In genomic region chr4:118359211-118359895, GRCm38 (mm10) we compare ENCODE assay signal across 9 mouse cellular contexts. TPM values are rescaled to one million over a fixed set of nuclear protein-coding genes. Genes with fewer than 3 reads are reported as not detected.
DNase-seq lines count a peak whose midpoint lies in the region; ATAC-seq lines count a peak whose summit lies in the region.
"Had no signal": no experiment of that assay in that cellular context is flagged by ENCODE, and none has a peak within 500 bp of the region (broad histone marks: within the 10 kb centered on the region; RNA-seq: fewer than 3 reads in every experiment).

No protein-coding gene starts in this region.

- H3K27ac ChIP-seq in heart, embryonic 13.5 days (replicated peaks) = peak overlapping the region; percentile 87
- peak overlapping the region; percentile 87 for H3K27ac ChIP-seq in midbrain, embryonic 16.5 days (ENCODE audit: low read length)

- WGBS in heart, embryonic 13.5 days = 14% methylated on average over 21 of the region's 21 CpGs
- WGBS in midbrain, embryonic 16.5 days = 12% methylated on average over 21 of the region's 21 CpGs

- peak overlapping the region; percentile 81 for H3K4me3 ChIP-seq in heart, embryonic 13.5 days
- peak overlapping the region; percentile 55 for H3K4me3 ChIP-seq in midbrain, embryonic 16.5 days (ENCODE audit: low read depth, low read length)

- intact Hi-C loops in heart, postnatal 10 days (cut with DNase I) = no loop called here

- H3K36me3 ChIP-seq in heart, embryonic 13.5 days = peaks cover 31% of the 10 kb centered on the region
- H3K36me3 ChIP-seq in midbrain, embryonic 16.5 days (ENCODE audit: control insufficient read depth, insufficient read depth, low read length) = peaks cover 13% of the 10 kb centered on the region

- peaks cover 5% of the 10 kb centered on the region; the same call in 1 of the 2 replicates for H3K9me3 ChIP-seq in heart, embryonic 13.5 days
- H3K9me3 ChIP-seq in midbrain, embryonic 16.5 days (replicated peaks; ENCODE audit: control insufficient read depth, low read length, poor library complexity, severe bottlenecking) = no peaks in the 10 kb centered on the region

- peaks cover 14% of the 10 kb centered on the region for H3K4me1 ChIP-seq in heart, embryonic 13.5 days
- peaks cover 11% of the 10 kb centered on the region for H3K4me1 ChIP-seq in midbrain, embryonic 16.5 days (ENCODE audit: control insufficient read depth, insufficient read depth, low read length)

- peak overlapping the region; percentile 97 for H3K4me2 ChIP-seq in heart, embryonic 13.5 days
- H3K4me2 ChIP-seq in midbrain, embryonic 16.5 days (ENCODE audit: low read length) = peak overlapping the region; percentile 78

- peak overlapping the region; percentile 93 for H3K9ac ChIP-seq in heart, embryonic 13.5 days
- peak overlapping the region; percentile 86 for H3K9ac ChIP-seq in midbrain, embryonic 16.5 days (ENCODE audit: low read depth, low read length)

- ATAC-seq in heart, embryonic 13.5 days (ENCODE audit: extremely low read depth, insufficient number of reproducible peaks, low FRiP score, low TSS enrichment) = no peak
- ATAC-seq in midbrain, embryonic 16.5 days = peak; percentile 59

- no peaks in the 10 kb centered on the region for H3K27me3 ChIP-seq in heart, embryonic 13.5 days (replicated peaks)
- H3K27me3 ChIP-seq in midbrain, embryonic 16.5 days (ENCODE audit: control insufficient read depth, insufficient read depth, low read depth, low read length) = no peaks in the 10 kb centered on the region
- H3K27me3 ChIP-seq: Patski had no signal

- no peak for DNase-seq in heart, postnatal 10 days
- DNase-seq in c-Kit-positive CD71-positive TER-119-negative erythroid progenitor cells, embryonic 14.5 days (ENCODE audit: low read depth) = peak; percentile 16
- peak; percentile 20 for DNase-seq in hindlimb bud, embryonic 11.5 days (ENCODE audit: extremely low spot score, low read depth, low spot score)
- no peak for DNase-seq in layer of hippocampus, postnatal 14 days (ENCODE audit: low spot score in 2 of 2)
- no peak for DNase-seq in thymus, postnatal 36 days
- DNase-seq in thymus, adult 18-20 months = no peak

RNA-seq across cellular contexts. Expression of gene Szt2, which starts 49.7 kb away (rescaled TPM):
- 4.1 and 4.4 TPM in 2 replicates for polyA plus RNA-seq in heart, embryonic 13.5 days (2015; fragmentation: Nextera tagmentation; extraction: Ambion mirVana)
- total RNA-seq in heart, postnatal 10 days (2021) = 10 to 100 TPM; 12.8 to 12.9 TPM
- 8.7 and 10.3 TPM in 2 replicates for polyA plus RNA-seq in midbrain, embryonic 16.5 days (2015; fragmentation: Nextera tagmentation; extraction: Ambion mirVana)
- 10 to 100 TPM; 34.2 to 43.8 TPM for total RNA-seq in layer of hippocampus, postnatal 14 days (2021)

RNA-seq across cellular contexts. Expression of gene Med8, which starts 49.8 kb away (rescaled TPM):
- polyA plus RNA-seq in heart, embryonic 13.5 days (2015; fragmentation: Nextera tagmentation; extraction: Ambion mirVana) = 73.2 and 81.3 TPM in 2 replicates
- 10 to 100 TPM; 44.3 to 46.2 TPM for total RNA-seq in heart, postnatal 10 days (2021)
- polyA plus RNA-seq in midbrain, embryonic 16.5 days (2015; fragmentation: Nextera tagmentation; extraction: Ambion mirVana) = 101 TPM in 2 replicates
- total RNA-seq in layer of hippocampus, postnatal 14 days (2021) = 10 to 100 TPM; 63.7 to 63.9 TPM

Comparison
In these comparisons a context has a peak if more than half of its experiments do, and no peak if none do; other contexts are left out.
1. DNase-seq: peak in c-Kit-positive CD71-positive TER-119-negative erythroid progenitor cells, embryonic 14.5 days (single experiment) and hindlimb bud, embryonic 11.5 days (single experiment); none in heart, postnatal 10 days (0 of 2), layer of hippocampus, postnatal 14 days (0 of 2), thymus, postnatal 36 days (0 of 2) and thymus, adult 18-20 months (0 of 2).